Mouse (Mus musculus): ENCODE results near the gene Nudt5. TPM values are rescaled to one million over a fixed set of nuclear protein-coding genes. Genes with fewer than 3 reads are reported as not detected.

Gene Nudt5
- total RNA-seq, 2 experiments from 2014 or later: 20.4 to 21.1 TPM

GRCm38 (mm10) chr2:5877446-5877845, 32.6 kb downstream of the Nudt5 start:
- Histone ChIP-seq H3K27ac (no peak overlapping the region), H3K4me3 (no peak overlapping the region)
- intact Hi-C loops (cut with DNase I): no loop called here
- TF ChIP-seq CTCF (IDR thresholded peaks at IDR 0.05): no peak
- DNase-seq (ENCODE audit: extremely low spot score in 1 of 2, low spot score in 2 of 2): no peak

GRCm38 (mm10) chr2:5888865-5889264, 44.0 kb downstream of the Nudt5 start:
- no peak overlapping the region for H3K27ac ChIP-seq
- intact Hi-C loops (cut with DNase I): no loop called here
- DNase-seq (ENCODE audit: extremely low spot score in 1 of 2, low spot score in 2 of 2): no peak
- no peak overlapping the region for H3K4me3 ChIP-seq
- no peak for TF ChIP-seq CTCF (IDR thresholded peaks at IDR 0.05)

GRCm38 (mm10) chr2:5889412-5889811, 44.6 kb downstream of the Nudt5 start:
- no peak for TF ChIP-seq CTCF (IDR thresholded peaks at IDR 0.05)
- no peak for DNase-seq (ENCODE audit: extremely low spot score in 1 of 2, low spot score in 2 of 2)
- Histone ChIP-seq H3K4me3 (no peak overlapping the region), H3K27ac (no peak overlapping the region)
- intact Hi-C loops (cut with DNase I): no loop called here

- no peak for TF ChIP-seq CTCF (IDR thresholded peaks at IDR 0.05)
- Histone ChIP-seq H3K27ac (peak overlapping the region; percentile 96), H3K4me3 (peak overlapping the region; percentile 75)
- DNase-seq (ENCODE audit: extremely low spot score in 1 of 2, low spot score in 2 of 2): no peak
- intact Hi-C loops (cut with DNase I): loop anchor here (2.0 kb wide), 1 partner anchor 57 kb away; the partner anchor contains the start of gene Upf2
Observed at GRCm38 (mm10) chr2:5894296-5894695, 49.5 kb downstream of the Nudt5 start.

GRCm38 (mm10) chr2:5894843-5895570, 50.2 kb downstream of the Nudt5 start, which contains the start of gene Sec61a2:
Sec61a2 (minus strand) TSS chr2:5895432.
- H3K4me3 ChIP-seq: peak within 1 kb of the TSS; percentile 75
- intact Hi-C loops (cut with DNase I): loop anchor here (2.0 kb wide), 1 partner anchor 56 kb away; the partner anchor contains the start of gene Upf2
- H3K27ac ChIP-seq: peak within 1 kb of the TSS; percentile 96
- peak; percentile 99 to 100 for DNase-seq (ENCODE audit: extremely low spot score in 1 of 2, low spot score in 2 of 2)
- peak; percentile 14 for TF ChIP-seq CTCF (IDR thresholded peaks at IDR 0.05)

- intact Hi-C loops (cut with DNase I): no loop called here
- H3K4me3 ChIP-seq: no peak overlapping the region
- no peak overlapping the region for H3K27ac ChIP-seq
- TF ChIP-seq CTCF (IDR thresholded peaks at IDR 0.05): peak; percentile 50
- DNase-seq (ENCODE audit: extremely low spot score in 1 of 2, low spot score in 2 of 2): no peak
Observed at GRCm38 (mm10) chr2:5900145-5900544, 55.3 kb downstream of the Nudt5 start.

GRCm38 (mm10) chr2:5906092-5906491, 61.3 kb downstream of the Nudt5 start:
- DNase-seq (ENCODE audit: extremely low spot score in 1 of 2, low spot score in 2 of 2): no peak
- intact Hi-C loops (cut with DNase I): no loop called here
- H3K27ac ChIP-seq: no peak overlapping the region
- H3K4me3 ChIP-seq: no peak overlapping the region
- TF ChIP-seq CTCF (IDR thresholded peaks at IDR 0.05): no peak

GRCm38 (mm10) chr2:5906625-5907024, 61.8 kb downstream of the Nudt5 start:
- DNase-seq (ENCODE audit: extremely low spot score in 1 of 2, low spot score in 2 of 2): no peak
- H3K27ac ChIP-seq: no peak overlapping the region
- intact Hi-C loops (cut with DNase I): no loop called here

GRCm38 (mm10) chr2:5911282-5911965, 66.6 kb downstream of the Nudt5 start:
- Histone ChIP-seq H3K4me3 (no peak overlapping the region), H3K27ac (no peak overlapping the region)
- no peak for TF ChIP-seq CTCF (IDR thresholded peaks at IDR 0.05)
- DNase-seq (ENCODE audit: extremely low spot score in 1 of 2, low spot score in 2 of 2): no peak
- intact Hi-C loops (cut with DNase I): no loop called here

More at GRCm38 (mm10) chr2:5906625-5907024, 61.8 kb downstream of the Nudt5 start:
- peak; percentile 57 for TF ChIP-seq CTCF (IDR thresholded peaks at IDR 0.05)
- H3K4me3 ChIP-seq: no peak overlapping the region

Other genes starting within 250 kb of the Nudt5 start
- 100 to 1,000 TPM; 129 to 132 TPM for gene Camk1d, start 130.5 kb upstream of the Nudt5 start, total RNA-seq (2021)
- gene Cdc123, start 145 bp downstream of the Nudt5 start, total RNA-seq (2021): 100 to 1,000 TPM; 148 to 155 TPM
- 1 to 10 TPM; 2.4 to 3.2 TPM for gene Gm13199, start 17.9 kb downstream of the Nudt5 start, total RNA-seq (2021)
- 100 to 1,000 TPM in 1 of 2 experiments, 10 to 100 TPM in 1; 98.1 to 104 TPM for gene Sec61a2, start 50.4 kb downstream of the Nudt5 start, total RNA-seq (2021)
- 10 to 100 TPM; 10.5 to 13.2 TPM for gene Dhtkd1, start 97.8 kb downstream of the Nudt5 start, total RNA-seq (2021)
- gene Upf2, start 106.5 kb downstream of the Nudt5 start, total RNA-seq (2021): 10 to 100 TPM; 43.9 to 44.1 TPM

Data from left cerebral cortex, adult 2 months (tissue).